Mouse (Mus musculus) small intestine, adult 2 months (tissue): Measurements from ENCODE around the gene Fgfbp1. TPM values are rescaled to one million over a fixed set of nuclear protein-coding genes. Genes with fewer than 3 reads are reported as not detected.

ENCODE experiments used
- H3K27ac ChIP-seq: fragments of 200-500 bp; 2 replicates; pipeline ENCODE4 v1.5.1; 2012; ENCODE audit warnings: low read depth, low read length, control low read depth, inconsistent platforms; ENCODE audit not compliant: insufficient read depth
- H3K27me3 ChIP-seq: fragments of 200-500 bp; 2 replicates; pipeline ENCODE4 v1.6.1; 2012; ENCODE audit warnings: mild to moderate bottlenecking, moderate library complexity, low read length, inconsistent platforms; ENCODE audit not compliant: control insufficient read depth, insufficient read depth
- H3K36me3 ChIP-seq: fragments of 200-500 bp; 2 replicates; pipeline ENCODE4 v1.6.1; 2012; ENCODE audit warnings: mild to moderate bottlenecking, low read length, control low read depth, inconsistent platforms; ENCODE audit not compliant: control insufficient read depth, insufficient read depth
- H3K4me1 ChIP-seq: fragments of 200-500 bp; 2 replicates; pipeline ENCODE4 v1.6.1; 2012; ENCODE audit warnings: low read length, inconsistent platforms, mixed read lengths; ENCODE audit not compliant: control insufficient read depth, insufficient read depth, insufficient read length
- H3K4me3 ChIP-seq: fragments of 200-500 bp; 2 replicates; pipeline ENCODE4 v1.5.1; 2012; ENCODE audit warnings: low read depth, mild to moderate bottlenecking, control low read depth, inconsistent platforms, low read length, moderate library complexity
- CTCF ChIP-seq: fragments of 200-500 bp; IDR thresholded peaks from 2 replicates; pipeline ENCODE4 v1.5.1; 2012; ENCODE audit warnings: low read depth, mild to moderate bottlenecking, control low read depth, inconsistent platforms, low read length, moderate library complexity, mixed read lengths; ENCODE audit not compliant: insufficient replicate concordance, insufficient read length; ENCODE audit errors: extremely low read depth
- POLR2A ChIP-seq: fragments of 200-500 bp; IDR thresholded peaks from 2 replicates; pipeline ENCODE4 v1.6.1; 2012; ENCODE audit warnings: low read depth, mild to moderate bottlenecking, control low read depth, inconsistent platforms, low read length, moderate library complexity
- WGBS: fragments of 180-500 bp; shearing (Covaris S2); methylation state at CpG from one replicate; pipeline ENCODE4 v1.1.7; 2018; 5-methylcytosine and 5-hydroxymethylcytosine counted together
- polyA plus RNA-seq: library from polyadenylated mRNA; depleted of rRNA; stranded (reverse); fragments of >200 nt; gene quantifications from 2 replicates; pipeline ENCODE4 v1.2.3, GENCODE M21; 2012; rRNA removed

Gene Fgfbp1
- 3.1 and 8.9 TPM in 2 replicates for polyA plus RNA-seq

DNA sequence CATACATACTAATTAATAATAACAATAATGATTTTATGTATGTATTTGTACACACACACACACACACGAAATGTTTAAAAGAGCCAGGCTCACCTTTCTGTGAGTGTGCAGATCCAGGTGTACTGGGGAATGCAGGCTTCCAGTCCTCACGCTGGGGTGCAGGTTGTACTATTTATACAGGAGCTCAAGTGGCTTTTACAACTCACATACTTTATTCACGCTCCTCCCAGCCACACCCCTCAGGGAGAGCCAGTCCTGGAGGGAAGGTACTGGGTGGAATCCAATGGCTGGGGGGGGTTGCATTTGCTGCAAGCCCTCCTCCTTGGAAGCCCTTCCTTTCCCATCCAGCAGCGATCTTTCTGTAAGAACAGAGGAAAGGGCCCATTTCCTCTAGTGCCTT, at the start of gene Fgfbp1:
Fgfbp1 (minus strand) TSS at position 160 of the 400 bp plus-strand sequence.
- 18% methylated on average over 4 of the region's 4 CpGs for WGBS
- peak within 1 kb of the TSS; percentile 57 for H3K4me3 ChIP-seq
- TF ChIP-seq POLR2A (peak; percentile 57; the same call in 1 of the 2 replicates), CTCF (no peak)

DNA sequence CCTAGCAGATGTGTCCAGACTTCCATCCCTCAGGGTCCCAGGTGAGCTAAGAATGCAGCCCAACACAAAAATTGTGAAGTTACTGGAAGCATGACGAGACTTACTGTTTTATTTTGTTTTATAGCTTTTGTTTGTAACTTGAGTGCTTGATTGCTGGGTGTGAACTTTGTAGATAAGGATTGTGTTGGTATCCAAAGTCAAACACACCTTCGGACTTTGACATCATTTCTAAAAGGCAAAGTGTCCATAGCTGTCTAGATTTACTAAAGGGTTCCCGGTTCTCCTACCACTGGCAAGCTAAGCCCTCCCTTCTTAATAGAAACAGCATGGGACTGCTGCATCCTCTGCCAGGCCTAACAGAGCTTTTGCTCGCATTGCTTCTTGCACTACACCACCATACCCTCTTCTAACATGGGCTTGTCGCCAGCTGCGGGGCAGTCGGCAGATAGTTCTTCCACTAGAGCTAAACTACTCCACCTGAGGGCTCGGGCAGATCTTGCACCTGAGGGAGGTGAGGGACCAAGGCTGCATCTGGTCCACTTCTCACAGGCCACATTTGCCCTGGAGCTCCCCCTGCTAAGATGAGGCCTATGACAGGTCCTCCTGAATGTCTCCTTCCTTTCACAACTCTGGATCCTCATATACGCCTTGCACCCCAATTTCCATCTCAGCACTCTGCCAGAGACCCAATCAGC, 16.9 kb upstream of the Fgfbp1 start:
- WGBS = 32% methylated on average over 9 of the region's 9 CpGs
- H3K4me3 ChIP-seq = peak overlapping the region; percentile 18; the same call in 1 of the 2 replicates
- peaks cover 20% of the 10 kb centered on the region for H3K4me1 ChIP-seq
- H3K27me3 ChIP-seq = no peaks in the 10 kb centered on the region
- 0 out of 2 replicates have a peak, but pooled peaks cover 3% of the 10 kb centered on the region for H3K36me3 ChIP-seq
- peak overlapping the region; percentile 86 for H3K27ac ChIP-seq
- TF ChIP-seq POLR2A (no peak), CTCF (peak; percentile 17; the same call in 1 of the 2 replicates)

More for the DNA sequence above, at the start of gene Fgfbp1:
- Histone ChIP-seq H3K36me3 (peaks cover 2% of the 10 kb centered on the region; the same call in 1 of the 2 replicates), H3K4me1 (no peaks in the 10 kb centered on the region; the same call in 1 of the 2 replicates), H3K27me3 (no peaks in the 10 kb centered on the region), H3K27ac (no peak within 1 kb of the TSS)

DNA sequence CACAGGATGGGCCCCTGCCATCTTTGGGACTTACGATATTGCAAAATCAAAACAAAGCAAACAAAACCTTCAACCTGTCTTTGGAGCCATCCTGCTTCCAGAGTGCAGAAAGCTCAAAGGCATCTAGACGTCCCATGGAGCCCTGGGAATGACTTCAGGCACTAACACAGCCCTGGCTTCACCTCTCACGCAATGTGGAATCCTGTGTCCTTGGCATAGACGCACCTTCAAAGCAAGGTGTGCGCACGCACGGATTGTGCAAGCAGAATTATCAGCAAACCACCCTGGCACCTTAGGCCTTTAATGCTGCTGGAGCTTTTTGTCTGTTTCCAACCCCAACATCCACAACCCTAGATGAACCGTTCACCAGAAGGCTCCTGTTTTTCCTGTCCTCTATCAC, 16.0 kb upstream of the Fgfbp1 start:
- no peak overlapping the region for H3K4me3 ChIP-seq
- no peaks in the 10 kb centered on the region for H3K27me3 ChIP-seq
- 0 out of 2 replicates have a peak, but pooled peaks cover 3% of the 10 kb centered on the region for H3K36me3 ChIP-seq
- TF ChIP-seq CTCF (no peak), POLR2A (no peak)
- WGBS = 28% methylated on average over 8 of the region's 8 CpGs
- H3K27ac ChIP-seq = peak overlapping the region; percentile 83
- H3K4me1 ChIP-seq = peaks cover 20% of the 10 kb centered on the region

DNA sequence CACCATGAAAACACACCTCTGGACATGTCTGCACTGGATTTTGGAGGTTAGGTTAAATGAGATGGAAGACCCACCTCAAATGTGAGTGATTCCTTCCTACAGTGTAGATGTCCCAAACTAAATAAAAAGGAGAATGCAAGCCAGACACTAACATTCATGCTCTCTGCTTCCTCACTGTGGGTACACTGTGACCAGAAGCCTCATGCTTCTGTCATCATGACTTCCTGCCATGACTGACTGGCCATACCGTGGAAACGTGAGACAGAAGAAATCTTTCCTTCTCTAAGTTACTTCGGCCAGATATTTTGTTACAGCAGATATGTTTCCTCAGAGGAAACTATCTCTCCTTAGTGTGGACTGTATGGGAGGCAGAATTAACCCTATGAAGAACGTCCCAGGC, 14.6 kb upstream of the Fgfbp1 start:
- 79% methylated on average over 4 of the region's 4 CpGs for WGBS
- Histone ChIP-seq H3K36me3 (no peaks in the 10 kb centered on the region), H3K4me3 (no peak overlapping the region), H3K27me3 (no peaks in the 10 kb centered on the region), H3K4me1 (peaks cover 20% of the 10 kb centered on the region), H3K27ac (no peak overlapping the region)
- TF ChIP-seq CTCF (no peak), POLR2A (no peak)

DNA sequence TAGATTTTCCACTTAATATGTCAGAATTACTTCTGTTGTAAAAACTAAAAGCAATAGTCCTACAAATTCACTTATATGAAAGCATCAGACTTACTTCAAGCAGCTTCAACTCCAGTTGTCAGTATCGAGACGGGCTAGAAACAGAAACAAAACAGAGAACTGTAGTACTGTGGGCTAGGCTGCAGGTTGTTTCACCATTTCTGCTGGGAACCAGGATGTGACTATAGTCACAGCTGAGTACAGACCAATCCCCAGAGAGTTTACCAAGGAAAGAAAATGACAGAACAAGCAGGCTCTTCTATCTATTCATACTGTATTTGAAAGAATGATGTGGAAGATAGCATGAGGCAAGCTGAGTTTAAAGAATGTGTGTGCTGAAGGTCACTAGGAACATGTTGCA, 13.4 kb upstream of the Fgfbp1 start:
- Histone ChIP-seq H3K4me1 (peaks cover 20% of the 10 kb centered on the region), H3K27me3 (no peaks in the 10 kb centered on the region), H3K4me3 (no peak overlapping the region), H3K27ac (no peak overlapping the region), H3K36me3 (no peaks in the 10 kb centered on the region)
- WGBS = 85% methylated on average over 2 of the region's 2 CpGs
- TF ChIP-seq CTCF (no peak), POLR2A (no peak)

DNA sequence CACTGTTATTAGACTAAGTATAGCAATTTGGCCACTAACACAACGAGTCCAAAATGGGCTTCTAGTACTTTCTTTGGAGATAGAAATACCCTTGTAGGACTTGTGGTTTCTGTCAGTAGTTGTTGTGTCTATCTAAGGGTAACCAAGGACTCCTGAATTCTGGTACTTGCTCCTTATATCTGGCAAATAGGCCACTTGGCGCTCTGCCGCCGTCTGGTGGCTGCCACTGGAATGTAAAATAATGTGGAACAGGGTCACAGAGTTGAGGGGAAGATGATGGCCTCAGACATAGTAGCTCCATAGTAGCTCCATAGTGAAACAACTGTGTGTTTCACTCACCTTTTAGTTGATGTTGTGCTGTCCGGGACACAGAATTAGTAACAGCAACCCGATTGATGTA, 8.7 kb upstream of the Fgfbp1 start:
- peak; percentile 96; the same call in 1 of the 2 replicates for TF ChIP-seq CTCF
- no peak for TF ChIP-seq POLR2A
- 43% methylated on average over 6 of the region's 6 CpGs for WGBS
- Histone ChIP-seq H3K36me3 (no peaks in the 10 kb centered on the region), H3K4me3 (no peak overlapping the region), H3K4me1 (peaks cover 12% of the 10 kb centered on the region; the same call in 1 of the 2 replicates), H3K27me3 (no peaks in the 10 kb centered on the region), H3K27ac (no peak overlapping the region)

DNA sequence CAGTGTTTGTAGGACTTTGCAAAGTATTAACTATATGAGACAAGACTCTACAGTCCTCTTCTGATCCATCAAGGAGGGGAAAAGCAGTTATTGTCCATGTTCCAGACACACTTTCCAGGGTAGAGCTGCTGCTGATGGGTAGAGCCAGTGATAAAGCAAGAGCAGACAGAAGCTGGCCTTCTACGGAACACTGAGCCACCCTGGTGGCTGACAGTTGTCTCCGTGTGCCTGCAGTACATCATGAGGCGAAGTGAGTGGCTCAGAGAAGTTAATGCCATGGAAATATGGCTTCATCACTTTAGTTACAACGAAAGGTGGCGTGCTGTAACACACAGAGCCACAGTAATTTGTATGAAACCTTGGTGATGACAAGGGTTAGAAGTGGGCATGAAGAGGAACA, 7.4 kb upstream of the Fgfbp1 start:
- no peak overlapping the region for H3K27ac ChIP-seq
- TF ChIP-seq CTCF (peak; percentile 56; the same call in 1 of the 2 replicates), POLR2A (no peak)
- no peaks in the 10 kb centered on the region for H3K27me3 ChIP-seq
- H3K36me3 ChIP-seq = no peaks in the 10 kb centered on the region
- H3K4me1 ChIP-seq = peaks cover 12% of the 10 kb centered on the region; the same call in 1 of the 2 replicates
- 31% methylated on average over 5 of the region's 5 CpGs for WGBS
- no peak overlapping the region for H3K4me3 ChIP-seq
